Mouse (Mus musculus) lung, postnatal 0 days (tissue): ENCODE measurements around the gene Mgat4c.

Experiments
- CTCF ChIP-seq: IDR thresholded peaks from 2 replicates; pipeline ENCODE4 v1.5.1; 2016; ENCODE audit warnings: antibody characterized with exemption, mild to moderate bottlenecking
- EP300 ChIP-seq: IDR thresholded peaks from 2 replicates; pipeline ENCODE4 v1.6.1; 2016; ENCODE audit warnings: antibody characterized with exemption, mild to moderate bottlenecking, control low read depth

DNA sequence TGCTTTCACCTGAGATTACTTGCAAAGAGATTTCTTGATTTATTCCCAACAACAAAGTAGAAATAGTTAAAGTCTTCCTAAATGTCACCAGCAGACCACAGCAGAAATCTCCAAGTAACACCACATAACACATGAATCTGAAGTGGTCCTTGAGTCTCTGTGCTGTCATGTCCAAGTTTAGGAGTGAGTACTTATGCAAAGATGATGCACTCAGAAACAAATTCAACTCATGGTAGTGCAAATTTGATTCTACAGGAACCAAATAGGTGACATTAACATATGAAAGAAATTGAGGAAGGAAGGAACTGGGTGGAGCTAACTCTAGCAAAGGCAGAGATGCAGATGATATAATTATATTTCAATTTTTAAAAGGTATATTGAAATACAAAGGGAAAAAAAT is 690.8 kb downstream of the Mgat4c start:
- TF ChIP-seq CTCF = no peak
- no peak for TF ChIP-seq EP300
